Mouse (Mus musculus): ENCODE results near the gene Rpl4. TPM values are rescaled to one million over a fixed set of nuclear protein-coding genes. Genes with fewer than 3 reads are reported as not detected.

The Rpl4 gene
- 2,550 TPM for total RNA-seq (2023)

DNA sequence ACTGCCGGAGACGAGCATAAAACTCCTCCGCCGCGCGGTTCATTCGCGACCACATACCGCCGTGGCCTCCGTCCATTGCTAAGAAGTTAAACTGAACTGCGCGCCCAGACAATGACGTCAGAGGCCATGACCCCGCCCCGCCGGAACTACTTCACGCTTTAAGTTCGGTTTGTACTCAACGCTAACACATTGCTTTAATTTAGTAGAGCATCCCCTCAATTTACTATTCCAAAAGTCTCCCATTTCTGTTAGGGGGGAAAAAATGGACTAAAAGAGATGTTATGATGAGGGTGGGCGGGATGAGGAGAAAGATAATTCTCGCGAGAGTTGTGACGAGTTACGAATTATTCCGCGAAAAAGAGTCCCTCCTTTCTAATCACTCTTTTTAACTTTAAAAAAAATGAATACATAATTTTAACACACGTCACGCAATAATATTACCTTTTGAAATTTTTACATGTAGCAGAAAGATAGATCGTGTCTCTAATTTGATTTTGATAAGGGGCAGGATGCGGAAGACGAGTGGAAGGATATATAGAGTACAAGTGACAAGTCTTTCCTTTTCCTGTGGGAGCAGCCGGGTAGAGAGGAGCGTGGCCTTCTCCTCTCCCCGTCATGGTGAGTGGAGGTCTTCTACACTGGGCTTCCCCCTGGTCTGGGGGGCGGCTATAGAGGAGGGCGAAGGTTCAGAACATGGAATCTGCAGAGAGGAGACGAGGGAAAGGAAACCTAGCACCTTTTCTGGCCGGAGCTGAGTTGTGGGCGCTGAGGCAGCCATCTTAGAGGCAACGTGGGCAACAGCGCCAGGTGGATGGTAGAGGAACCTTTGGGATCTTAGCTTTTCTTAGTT is at the start of gene Rpl4, which contains the start of gene Zwilch:
Rpl4 (plus strand) TSS at position 560 of the 850 bp plus-strand sequence.
Zwilch (minus strand) TSS at position 289 of the 850 bp plus-strand sequence.

DNA sequence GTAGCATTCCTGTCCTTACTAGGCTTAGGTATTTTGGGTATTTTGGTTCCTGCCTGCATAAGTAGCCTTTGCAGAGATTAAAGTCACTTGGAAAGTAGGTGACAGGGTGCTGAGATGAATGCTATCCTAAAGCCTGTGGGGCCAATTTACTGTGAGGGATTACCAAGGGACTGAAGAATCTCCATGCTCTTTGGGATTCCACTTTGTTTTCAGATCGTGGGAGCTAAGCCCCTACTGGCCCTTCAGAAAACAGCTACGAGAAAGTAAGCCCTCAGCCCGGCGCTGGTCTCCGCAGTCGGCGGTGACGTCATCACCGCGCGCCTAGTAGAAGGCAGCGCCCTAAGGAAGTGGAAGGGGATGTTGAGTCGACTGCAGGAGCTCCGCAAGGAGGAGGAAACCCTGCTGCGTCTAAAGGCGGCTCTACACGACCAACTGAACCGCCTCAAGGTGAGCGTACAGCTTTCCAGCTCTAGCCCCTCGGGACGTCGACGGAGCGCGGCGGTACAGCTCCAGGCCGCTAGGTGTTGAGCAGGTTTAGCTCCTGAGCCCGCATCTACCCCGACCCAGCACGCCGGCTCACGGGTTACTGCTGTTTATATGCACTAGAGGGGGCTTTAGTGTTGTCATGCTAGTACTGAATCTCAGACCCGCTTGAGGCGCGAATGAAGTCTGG is 5.9 kb downstream of the Rpl4 start, which contains the start of gene Snapc5:
Snapc5 (plus strand) TSS at position 301 of the 673 bp plus-strand sequence.

Other genes starting within 250 kb of the Rpl4 start
- not detected for gene Smad6, start 151.3 kb upstream of the Rpl4 start, total RNA-seq (2023)
- gene Lctl, start 56.2 kb upstream of the Rpl4 start, total RNA-seq (2023): not detected
- 8.2 TPM for gene Zwilch, start 271 bp upstream of the Rpl4 start, total RNA-seq (2023)
- gene Snapc5, start 5.9 kb downstream of the Rpl4 start, total RNA-seq (2023): 21.8 TPM
- gene Uchl4, start 61.8 kb downstream of the Rpl4 start, total RNA-seq (2023): 1.7 TPM
- gene Map2k1, start 80.3 kb downstream of the Rpl4 start, total RNA-seq (2023): 53.3 TPM
- gene Tipin, start 108.2 kb downstream of the Rpl4 start, total RNA-seq (2023): 17.7 TPM
- 19.3 TPM for gene Dis3l, start 167.9 kb downstream of the Rpl4 start, total RNA-seq (2023)
- gene Megf11, start 212.3 kb downstream of the Rpl4 start, total RNA-seq (2023): 1.1 TPM

Data from CD8-positive naive resting alpha-beta T cell, adult 57 days (primary cell).